Comparison of ENCODE assay signal across 8 mouse cellular contexts in genomic region chr4:53714051-53714814, GRCm38 (mm10). TPM values are rescaled to one million over a fixed set of nuclear protein-coding genes. Genes with fewer than 3 reads are reported as not detected.
A peak's percentile ranks its signal among the peaks of the same experiment; 100 is the strongest.
DNase-seq lines count a peak whose midpoint lies in the region; ATAC-seq and TF ChIP-seq lines count a peak whose summit lies in the region.

No protein-coding gene starts in this region.

- peak overlapping the region; percentile 94 for H3K27ac ChIP-seq in hindbrain, embryonic 10.5 days
- H3K27ac ChIP-seq in lung, postnatal 0 days (ENCODE audit: low read length) = peak overlapping the region; percentile 72

- peak overlapping the region; percentile 54 for H3K9ac ChIP-seq in lung, postnatal 0 days (replicated peaks; ENCODE audit: low read depth)

- H3K4me3 ChIP-seq in hindbrain, embryonic 10.5 days = peak overlapping the region; percentile 88
- peak overlapping the region; percentile 77 for H3K4me3 ChIP-seq in lung, postnatal 0 days (ENCODE audit: low read depth, low read length)

- no peaks in the 10 kb centered on the region for H3K9me3 ChIP-seq in hindbrain, embryonic 10.5 days
- H3K9me3 ChIP-seq in lung, postnatal 0 days (ENCODE audit: low read length) = no peaks in the 10 kb centered on the region

- WGBS in hindbrain, embryonic 10.5 days = 5% methylated on average over 58 of the region's 58 CpGs
- 5% methylated on average over 49 of the region's 58 CpGs for WGBS in lung, postnatal 0 days

- peak; percentile 91 for ATAC-seq in frontal cortex, adult (ENCODE audit: low TSS enrichment)
- ATAC-seq in lung, postnatal 0 days = peak; percentile 97

- no peak for TF ChIP-seq EP300 in lung, postnatal 0 days (IDR thresholded peaks at IDR 0.05)

- no peak for TF ChIP-seq CTCF in lung, postnatal 0 days (IDR thresholded peaks at IDR 0.05)

- H3K4me2 ChIP-seq in lung, postnatal 0 days (replicated peaks; ENCODE audit: low read depth, low read length) = peak overlapping the region; percentile 93

- H3K4me1 ChIP-seq in hindbrain, embryonic 10.5 days (replicated peaks) = peaks cover 13% of the 10 kb centered on the region
- no peaks in the 10 kb centered on the region; the same call in 1 of the 2 replicates for H3K4me1 ChIP-seq in lung, postnatal 0 days (ENCODE audit: insufficient read depth, low read depth, low read length)

- DNase-seq in MN1 (ENCODE audit: low spot score) = peak; percentile 94
- DNase-seq in cerebellum, adult 9-10 months = peak; percentile 92
- DNase-seq in hindbrain, embryonic 10.5 days (ENCODE audit: low spot score) = peak; percentile 94
- DNase-seq in layer of hippocampus, adult 9-11 months = peak; percentile 93
- peak; percentile 95 for DNase-seq in lung, postnatal 0 days (ENCODE audit: low spot score)
- peak; percentile 76 for DNase-seq in ovary, postnatal 14 days (ENCODE audit: low spot score)
- peak; percentile 88 for DNase-seq in thymus, postnatal 14 days

- 0 out of 2 replicates have a peak, but pooled peaks cover 4% of the 10 kb centered on the region for H3K36me3 ChIP-seq in hindbrain, embryonic 10.5 days
- no peaks in the 10 kb centered on the region for H3K36me3 ChIP-seq in lung, postnatal 0 days (ENCODE audit: insufficient read depth, low read length)

- H3K27me3 ChIP-seq in hindbrain, embryonic 10.5 days (ENCODE audit: insufficient read depth, poor library complexity, severe bottlenecking) = no peaks in the 10 kb centered on the region
- no peaks in the 10 kb centered on the region for H3K27me3 ChIP-seq in lung, postnatal 0 days (replicated peaks; ENCODE audit: insufficient read depth, low read length)

RNA-seq across cellular contexts. Expression of gene Fktn, which starts 0.4 kb away (rescaled TPM):
- polyA plus RNA-seq in hindbrain, embryonic 10.5 days (2016; fragmentation: Nextera tagmentation; extraction: Ambion mirVana) = 17.8 and 23.9 TPM in 2 replicates
- 8.8 and 12.2 TPM in 2 replicates for polyA plus RNA-seq in lung, postnatal 0 days (2015; fragmentation: Nextera tagmentation; extraction: Ambion mirVana)

Comparison
In these comparisons a context has a peak if more than half of its experiments do, and no peak if none do; other contexts are left out.
1. Peak in every context shown above with its lines: DNase-seq, ATAC-seq, H3K4me3 ChIP-seq and H3K27ac ChIP-seq.